Mouse (Mus musculus) cerebellum, adult 2 months (tissue): ENCODE results near the gene Shb. TPM values are rescaled to one million over a fixed set of nuclear protein-coding genes. Genes with fewer than 3 reads are reported as not detected.

Experiments used
- DNase-seq, 2 experiments: peaks; one replicate each; pipeline ENCODE4 v3.0.0; 2021
- H3K27ac ChIP-seq: fragments of 200-500 bp; 2 replicates; pipeline ENCODE4 v1.5.1; 2012; ENCODE audit warnings: low read length, control low read depth, inconsistent platforms; ENCODE audit not compliant: insufficient read depth
- H3K27me3 ChIP-seq: fragments of 200-500 bp; 2 replicates; pipeline ENCODE4 v1.6.1; 2012; ENCODE audit warnings: inconsistent platforms, mild to moderate bottlenecking, low read length, moderate library complexity; ENCODE audit not compliant: control insufficient read depth, insufficient read depth
- H3K4me1 ChIP-seq: fragments of 200-500 bp; 2 replicates; pipeline ENCODE4 v1.6.1; 2011; ENCODE audit warnings: low read length; ENCODE audit not compliant: control insufficient read depth, insufficient read depth
- H3K4me3 ChIP-seq: fragments of 200-500 bp; replicated peaks from 2 replicates; pipeline ENCODE3; 2011; ENCODE audit warnings: mild to moderate bottlenecking, low read depth, low read length, control low read depth; ENCODE audit not compliant: insufficient read depth
- CTCF ChIP-seq: fragments of 200-500 bp; IDR thresholded peaks from 2 replicates; pipeline ENCODE4 v1.5.1; 2011; ENCODE audit warnings: low read depth, mild to moderate bottlenecking, control low read depth, low read length, moderate library complexity, borderline replicate concordance; ENCODE audit not compliant: insufficient read depth
- POLR2A ChIP-seq: fragments of 200-500 bp; IDR thresholded peaks from 2 replicates; pipeline ENCODE4 v1.6.1; 2011; ENCODE audit warnings: low read length, control low read depth, borderline replicate concordance; ENCODE audit not compliant: insufficient read depth
- WGBS: fragments of 180-500 bp; shearing (Covaris S2); methylation state at CpG from one replicate; pipeline ENCODE4 v1.1.7; 2018; 5-methylcytosine and 5-hydroxymethylcytosine counted together
- polyA plus RNA-seq: library from polyadenylated mRNA; depleted of rRNA; stranded (reverse); fragments of >200 nt; gene quantifications from 2 replicates; pipeline ENCODE4 v1.2.3, GENCODE M21; 2012

Gene Shb
- polyA plus RNA-seq, 1 experiment: 8.3 TPM

- H3K4me1 ChIP-seq: no peaks in the 10 kb centered on the region
- H3K4me3 ChIP-seq: no peak overlapping the region
- H3K27me3 ChIP-seq: peaks cover 4% of the 10 kb centered on the region; the same call in 1 of the 2 replicates
- no peak overlapping the region for H3K27ac ChIP-seq
- TF ChIP-seq CTCF (no peak), POLR2A (no peak)
- WGBS: 34% methylated on average over 3 of the region's 3 CpGs
- DNase-seq: no peak
These were observed 6.1 kb downstream of the Shb start for GRCm38 (mm10) chr4:45526175-45526574.

GRCm38 (mm10) chr4:45525541-45525940, 6.7 kb downstream of the Shb start:
- TF ChIP-seq CTCF (no peak), POLR2A (no peak)
- no peak overlapping the region for H3K4me3 ChIP-seq
- H3K27ac ChIP-seq: no peak overlapping the region
- DNase-seq: no peak
- peaks cover 4% of the 10 kb centered on the region; the same call in 1 of the 2 replicates for H3K27me3 ChIP-seq
- WGBS: 80% methylated on average over 3 of the region's 3 CpGs
- no peaks in the 10 kb centered on the region for H3K4me1 ChIP-seq

GRCm38 (mm10) chr4:45524602-45525001, 7.7 kb downstream of the Shb start:
- Histone ChIP-seq H3K27me3 (no peaks in the 10 kb centered on the region; the same call in 1 of the 2 replicates), H3K4me3 (no peak overlapping the region), H3K27ac (no peak overlapping the region), H3K4me1 (no peaks in the 10 kb centered on the region)
- no peak for TF ChIP-seq CTCF
- no peak for TF ChIP-seq POLR2A
- DNase-seq: no peak
- 85% methylated on average over 4 of the region's 4 CpGs for WGBS

- 90% methylated on average over 6 of the region's 6 CpGs for WGBS
- TF ChIP-seq POLR2A: no peak
- no peak for TF ChIP-seq CTCF
- DNase-seq: no peak
- H3K27ac ChIP-seq: no peak overlapping the region
- no peak overlapping the region for H3K4me3 ChIP-seq
- H3K27me3 ChIP-seq: no peaks in the 10 kb centered on the region; the same call in 1 of the 2 replicates
- H3K4me1 ChIP-seq: no peaks in the 10 kb centered on the region
These were observed 8.9 kb downstream of the Shb start for GRCm38 (mm10) chr4:45523360-45523759.

GRCm38 (mm10) chr4:45522956-45523355, 9.3 kb downstream of the Shb start:
- TF ChIP-seq CTCF: no peak
- TF ChIP-seq POLR2A: no peak
- DNase-seq: no peak
- Histone ChIP-seq H3K27ac (no peak overlapping the region), H3K4me3 (no peak overlapping the region), H3K27me3 (no peaks in the 10 kb centered on the region; the same call in 1 of the 2 replicates), H3K4me1 (no peaks in the 10 kb centered on the region)

GRCm38 (mm10) chr4:45522583-45522900, 9.7 kb downstream of the Shb start:
- no peak overlapping the region for H3K27ac ChIP-seq
- no peaks in the 10 kb centered on the region; the same call in 1 of the 2 replicates for H3K27me3 ChIP-seq
- no peak for DNase-seq
- TF ChIP-seq CTCF: no peak
- H3K4me3 ChIP-seq: no peak overlapping the region
- WGBS: 77% methylated on average over 4 of the region's 4 CpGs
- no peaks in the 10 kb centered on the region for H3K4me1 ChIP-seq

- H3K4me1 ChIP-seq: no peaks in the 10 kb centered on the region
- H3K27me3 ChIP-seq: no peaks in the 10 kb centered on the region; the same call in 1 of the 2 replicates
- 79% methylated on average over 9 of the region's 9 CpGs for WGBS
- TF ChIP-seq CTCF: no peak
- no peak for TF ChIP-seq POLR2A
- DNase-seq: no peak
- no peak overlapping the region for H3K4me3 ChIP-seq
- no peak overlapping the region for H3K27ac ChIP-seq
These were observed 10.3 kb downstream of the Shb start for GRCm38 (mm10) chr4:45521705-45522582.

- Histone ChIP-seq H3K27me3 (no peaks in the 10 kb centered on the region; the same call in 1 of the 2 replicates), H3K27ac (no peak overlapping the region), H3K4me1 (peaks cover 6% of the 10 kb centered on the region; the same call in 1 of the 2 replicates), H3K4me3 (no peak overlapping the region)
- TF ChIP-seq CTCF (no peak), POLR2A (no peak)
- 85% methylated on average over 8 of the region's 8 CpGs for WGBS
- no peak for DNase-seq
These were observed 11.9 kb downstream of the Shb start for GRCm38 (mm10) chr4:45520375-45520774.
